Mouse (Mus musculus) lung, adult 2 months (tissue): ENCODE data around the gene Tgtp2. TPM values are rescaled to one million over a fixed set of nuclear protein-coding genes. Genes with fewer than 3 reads are reported as not detected.
A peak's percentile ranks its signal among the peaks of the same experiment; 100 is the strongest.
"Not testable (repeated sequence)": the region's sequence is repeated elsewhere in the genome, so short reads cannot be mapped to it uniquely, and the experiment has no call there.

Experiments used
- DNase-seq: peaks from one replicate; pipeline ENCODE4 v3.0.0; 2022
- H3K4me1 ChIP-seq: fragments of 200-500 bp; 2 replicates; pipeline ENCODE4 v1.6.1; 2011; ENCODE audit warnings: low read length; ENCODE audit not compliant: control insufficient read depth, insufficient read depth
- H3K4me3 ChIP-seq: fragments of 200-500 bp; replicated peaks from 2 replicates; pipeline ENCODE3; 2011; ENCODE audit warnings: low read depth, mild to moderate bottlenecking, control low read depth, low read length; ENCODE audit errors: extremely low read depth
- CTCF ChIP-seq: fragments of 200-500 bp; IDR thresholded peaks from 2 replicates; pipeline ENCODE4 v1.5.1; 2011; ENCODE audit warnings: mild to moderate bottlenecking, low read length, control low read depth; ENCODE audit not compliant: insufficient read depth
- POLR2A ChIP-seq: fragments of 200-500 bp; IDR thresholded peaks from 2 replicates; pipeline ENCODE4 v1.6.1; 2011; ENCODE audit warnings: low read depth, mild to moderate bottlenecking, control low read depth, low read length, borderline replicate concordance; ENCODE audit errors: extremely low read depth
- WGBS: fragments of 180-500 bp; shearing (Covaris S2); methylation state at CpG from one replicate; pipeline ENCODE4 v1.1.7; 2018; 5-methylcytosine and 5-hydroxymethylcytosine counted together
- polyA plus RNA-seq: library from polyadenylated mRNA; depleted of rRNA; stranded (reverse); fragments of >200 nt; gene quantifications from 2 replicates; pipeline ENCODE4 v1.2.3, GENCODE M21; 2012; rRNA removed

Tgtp2 gene
- 10.5 and 17.6 TPM in 2 replicates for polyA plus RNA-seq

DNA sequence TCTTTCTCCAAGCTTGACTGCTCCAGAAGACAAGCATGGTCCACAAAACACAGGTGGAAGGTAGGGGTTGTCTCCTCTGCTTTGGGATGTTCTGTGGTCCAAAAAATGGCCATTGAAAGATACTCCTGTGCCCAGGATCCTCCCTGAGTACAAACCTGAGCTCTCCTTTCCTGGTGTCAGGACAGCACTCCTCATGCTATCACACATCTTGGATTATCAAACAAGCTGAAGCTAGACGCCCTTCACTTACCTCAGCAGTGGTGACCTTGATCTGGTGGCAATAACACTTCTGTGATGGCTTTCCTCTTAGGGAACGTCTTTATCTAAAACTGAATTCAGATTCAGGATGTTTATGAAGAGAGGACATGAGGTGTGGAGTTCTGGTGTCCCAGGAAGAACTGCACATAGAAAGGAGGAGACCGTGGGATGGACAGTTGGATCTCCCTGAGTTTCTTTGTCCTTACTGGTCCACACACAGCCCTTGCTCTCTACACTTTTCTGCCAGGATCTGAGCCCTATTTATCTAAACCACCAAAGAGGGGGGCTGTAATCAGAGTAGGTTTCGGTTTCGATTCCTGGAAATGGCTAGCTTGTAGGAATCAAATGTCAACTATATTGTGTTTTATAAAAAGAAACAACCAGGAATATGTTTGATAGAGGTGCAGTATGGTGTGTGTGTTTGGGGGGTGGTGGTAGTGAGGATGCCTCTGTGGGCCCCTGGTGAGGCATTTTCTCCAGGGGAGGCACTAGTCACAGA, at the start of gene Tgtp2:
Tgtp2 (minus strand) TSS at position 494 of the 757 bp plus-strand sequence.
- H3K4me1 ChIP-seq, H3K4me3 ChIP-seq, DNase-seq: not testable (repeated sequence)
- WGBS: 35% methylated on average over 5 of the region's 5 CpGs

- DNase-seq: no peak
- Histone ChIP-seq H3K4me3 (no peak overlapping the region), H3K4me1 (no peaks in the 10 kb centered on the region)
- TF ChIP-seq CTCF: no peak
- no peak for TF ChIP-seq POLR2A
- 71% methylated on average over 6 of the region's 6 CpGs for WGBS
These were observed 48.7 kb upstream of the Tgtp2 start for GRCm38 (mm10) chr11:49112624-49113219.

- no peak for DNase-seq
- Histone ChIP-seq H3K4me1 (no peaks in the 10 kb centered on the region), H3K4me3 (no peak overlapping the region)
- no peak for TF ChIP-seq CTCF
- no peak for TF ChIP-seq POLR2A
- WGBS: 71% methylated on average over 1 of the region's 1 CpGs
These were observed 47.0 kb upstream of the Tgtp2 start for GRCm38 (mm10) chr11:49111000-49111399.

- DNase-seq: no peak
- WGBS: 30% methylated on average over 1 of the region's 1 CpGs
- Histone ChIP-seq H3K4me3 (no peak overlapping the region), H3K4me1 (no peaks in the 10 kb centered on the region)
- TF ChIP-seq POLR2A: no peak
- TF ChIP-seq CTCF: peak; percentile 69
These were observed 44.8 kb upstream of the Tgtp2 start for GRCm38 (mm10) chr11:49108833-49109232.

DNA sequence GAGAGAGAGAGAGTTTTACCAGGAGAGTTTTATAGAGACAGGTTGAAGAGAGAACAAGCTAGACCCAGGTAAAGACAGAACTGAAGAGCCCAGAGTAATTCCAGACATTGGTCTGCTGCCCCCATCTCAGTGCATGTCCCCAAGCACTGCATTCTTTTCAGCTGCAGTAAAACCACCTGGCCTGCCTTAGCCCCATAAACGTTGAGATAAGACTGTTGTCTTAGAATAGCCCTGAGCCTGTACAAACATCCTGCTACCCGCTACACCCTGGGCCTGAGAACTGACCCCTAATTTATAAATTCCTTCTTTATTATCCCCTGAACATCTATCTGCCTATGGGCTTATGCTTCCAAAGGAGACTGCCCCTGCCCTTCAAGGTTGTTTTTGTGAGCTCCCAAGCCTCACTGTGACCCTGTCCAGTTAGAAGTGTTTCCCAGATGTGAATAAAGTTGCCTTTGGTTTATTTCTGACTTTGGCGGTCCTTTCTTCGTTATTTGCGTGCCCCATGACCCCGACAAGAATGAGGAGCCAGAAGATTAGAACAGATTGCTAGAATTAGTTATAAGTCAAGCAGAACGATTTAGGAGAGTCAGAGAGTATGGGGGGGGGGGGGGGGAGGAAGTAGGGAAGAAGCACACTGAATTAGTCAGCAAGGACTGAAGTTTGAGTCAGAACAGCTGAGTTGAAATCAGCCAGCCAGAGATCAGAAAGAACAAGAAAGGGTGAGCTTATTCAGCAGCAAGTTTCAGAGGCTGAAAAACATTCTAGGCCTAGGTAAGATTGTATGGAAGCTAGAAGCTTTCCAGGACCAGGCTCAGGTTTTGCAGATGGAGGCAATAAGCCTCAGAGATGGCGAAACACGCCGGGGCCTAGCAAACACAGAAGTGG, 43.9 kb upstream of the Tgtp2 start:
- no peak overlapping the region for H3K4me3 ChIP-seq
- H3K4me1 ChIP-seq: no peaks in the 10 kb centered on the region
- 57% methylated on average over 10 of the region's 10 CpGs for WGBS
- no peak for DNase-seq
- no peak for TF ChIP-seq CTCF
- no peak for TF ChIP-seq POLR2A

DNA sequence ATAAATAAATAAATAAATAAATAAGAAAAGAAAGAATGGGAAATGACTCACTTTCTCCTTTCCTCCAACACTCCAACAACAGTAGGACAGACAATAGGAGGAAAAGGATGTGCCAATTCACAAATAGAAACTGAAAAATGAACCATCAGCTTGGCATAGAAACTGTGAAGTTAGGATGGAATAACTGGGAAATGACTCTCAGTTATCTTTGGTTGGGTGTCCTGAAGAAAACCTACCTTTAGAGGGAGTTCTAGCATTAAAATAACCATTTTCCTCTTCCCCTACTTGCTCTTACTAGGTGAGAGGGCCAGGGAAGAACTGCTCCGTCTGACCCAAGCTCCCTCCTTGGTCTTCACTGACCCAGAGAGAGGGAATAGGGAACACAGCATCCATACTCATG, 41.7 kb upstream of the Tgtp2 start:
- peaks cover 5% of the 10 kb centered on the region for H3K4me1 ChIP-seq
- TF ChIP-seq POLR2A: no peak
- TF ChIP-seq CTCF: no peak
- no peak for DNase-seq
- WGBS: 63% methylated on average over 1 of the region's 1 CpGs
- no peak overlapping the region for H3K4me3 ChIP-seq

DNA sequence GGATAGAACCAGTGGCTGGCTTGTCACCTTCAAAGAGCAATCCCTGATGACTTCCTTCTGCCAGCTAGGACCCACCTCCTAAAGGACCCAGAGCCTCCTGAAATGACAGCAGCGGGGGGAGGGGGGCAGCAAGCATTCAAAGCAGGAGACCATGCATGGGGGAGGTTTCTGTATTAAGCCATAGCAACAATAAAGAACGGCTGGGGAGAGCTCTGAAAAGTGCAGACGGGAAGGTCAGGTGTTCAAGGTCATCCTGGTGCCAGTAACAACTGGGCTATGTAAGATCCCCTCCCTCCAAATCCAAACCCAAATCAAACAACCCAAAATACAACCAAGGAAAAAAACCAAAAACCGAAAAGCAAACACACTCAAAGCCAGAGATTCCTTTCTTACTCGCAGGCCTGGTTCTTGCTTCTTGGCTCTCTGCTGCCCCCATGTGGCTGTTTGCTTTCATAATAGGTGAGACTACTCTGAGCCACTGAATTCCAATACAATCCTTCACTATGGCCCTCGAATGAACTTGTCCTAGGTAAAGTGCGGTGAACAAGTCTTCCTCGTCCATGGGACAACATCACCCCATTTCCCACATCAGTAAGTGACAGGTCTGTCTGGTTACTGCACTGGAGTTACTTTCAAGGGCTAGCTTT, 39.2 kb upstream of the Tgtp2 start:
- peaks cover 5% of the 10 kb centered on the region for H3K4me1 ChIP-seq
- TF ChIP-seq POLR2A (no peak), CTCF (peak; percentile 85)
- H3K4me3 ChIP-seq: peak overlapping the region; percentile 5
- WGBS: 16% methylated on average over 8 of the region's 8 CpGs
- peak; percentile 84 for DNase-seq

- TF ChIP-seq POLR2A (no peak), CTCF (no peak)
- no peak for DNase-seq
- WGBS: 38% methylated on average over 5 of the region's 5 CpGs
- H3K4me1 ChIP-seq: peaks cover 5% of the 10 kb centered on the region
- H3K4me3 ChIP-seq: no peak overlapping the region
These were observed 37.5 kb upstream of the Tgtp2 start for GRCm38 (mm10) chr11:49101500-49101899.

DNA sequence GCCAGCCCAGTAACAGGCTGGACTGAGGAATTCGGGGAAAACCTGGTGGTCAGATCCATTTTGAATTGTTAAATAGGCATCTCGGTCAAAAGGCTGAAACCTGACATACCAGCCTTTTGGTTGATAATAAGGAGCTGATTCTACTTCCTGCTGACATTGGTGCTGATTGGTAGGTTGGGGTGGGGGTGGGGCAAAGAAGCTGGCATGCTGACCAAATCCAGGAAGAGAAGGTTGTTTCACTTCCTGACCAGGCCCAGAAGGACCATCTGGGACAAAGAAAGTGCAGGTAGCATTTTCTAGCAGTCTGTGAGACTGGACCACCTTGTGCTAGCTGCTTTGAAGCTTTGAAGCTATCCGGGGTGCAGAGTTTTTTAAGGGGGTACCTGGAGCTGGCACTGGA, 36.4 kb upstream of the Tgtp2 start:
- 82% methylated on average over 3 of the region's 3 CpGs for WGBS

GRCm38 (mm10) chr11:49095367-49095766, 31.4 kb upstream of the Tgtp2 start:
- Histone ChIP-seq H3K4me1 (no peaks in the 10 kb centered on the region; the same call in 1 of the 2 replicates), H3K4me3 (no peak overlapping the region)
- TF ChIP-seq CTCF (no peak), POLR2A (no peak)
- DNase-seq: no peak
- 90% methylated on average over 4 of the region's 4 CpGs for WGBS

More for the DNA sequence above, 36.4 kb upstream of the Tgtp2 start:
- no peak for DNase-seq
- Histone ChIP-seq H3K4me1 (peaks cover 5% of the 10 kb centered on the region), H3K4me3 (no peak overlapping the region)
- TF ChIP-seq POLR2A (no peak), CTCF (no peak)
